Mouse (Mus musculus) liver, embryonic 13.5 days (tissue): ENCODE measurements around the gene Pde4dip. TPM values are rescaled to one million over a fixed set of nuclear protein-coding genes. Genes with fewer than 3 reads are reported as not detected.

Experiments used
- ATAC-seq: fragments of 200-750 bp; cut with Nextera tagmentation; 2 replicates; pipeline ENCODE4 v1.8.0; 2017; ENCODE audit warnings: low read depth, mild to moderate bottlenecking, moderate number of reproducible peaks, moderate library complexity
- DNase-seq: peaks from one replicate; pipeline ENCODE4 v3.0.0; 2022
- H3K27ac ChIP-seq: fragments of 300-500 bp; sonication (generic); 2 replicates; pipeline ENCODE4 v1.5.1; 2015; ENCODE audit warnings: moderate library complexity, mild to moderate bottlenecking, inconsistent platforms
- H3K27me3 ChIP-seq: fragments of 300-500 bp; sonication (generic); 2 replicates; pipeline ENCODE4 v1.6.1; 2015; ENCODE audit warnings: mild to moderate bottlenecking, inconsistent platforms
- H3K36me3 ChIP-seq: fragments of 300-500 bp; sonication (generic); 2 replicates; pipeline ENCODE4 v1.6.1; 2015; ENCODE audit warnings: mild to moderate bottlenecking, inconsistent platforms
- H3K4me1 ChIP-seq: fragments of 300-500 bp; sonication (generic); replicated peaks from 2 replicates; pipeline ENCODE4 v1.6.1; 2015; ENCODE audit warnings: inconsistent platforms
- H3K4me2 ChIP-seq: fragments of 300-500 bp; sonication (generic); 2 replicates; pipeline ENCODE4 v1.6.1; 2015; ENCODE audit warnings: inconsistent platforms, mild to moderate bottlenecking, moderate library complexity
- H3K4me3 ChIP-seq: fragments of 300-500 bp; sonication (generic); replicated peaks from 2 replicates; pipeline ENCODE4 v1.5.1; 2015; ENCODE audit warnings: mild to moderate bottlenecking, inconsistent platforms
- H3K9ac ChIP-seq: fragments of 300-500 bp; sonication (generic); 2 replicates; pipeline ENCODE4 v1.6.1; 2015; ENCODE audit warnings: mild to moderate bottlenecking, inconsistent platforms
- H3K9me3 ChIP-seq: fragments of 300-500 bp; sonication (generic); replicated peaks from 2 replicates; pipeline ENCODE4 v1.6.1; 2016; ENCODE audit warnings: inconsistent platforms
- WGBS: fragments of 180-500 bp; shearing (Covaris S2); methylation state at CpG from one replicate; pipeline ENCODE4 v1.1.7; 2015; ENCODE audit not compliant: insufficient replicate concordance; 5-methylcytosine and 5-hydroxymethylcytosine counted together
- polyA plus RNA-seq: library from polyadenylated mRNA; unstranded; fragments of >200 nt; fragmentation: Nextera tagmentation; extraction: Ambion mirVana; gene quantifications from 2 replicates; pipeline ENCODE4 v1.2.1, GENCODE M21; 2015

Gene Pde4dip
- polyA plus RNA-seq, 1 experiment from 2014 or later, result 5.8 TPM

GRCm38 (mm10) chr3:97702448-97703080 is 185.9 kb downstream of the Pde4dip start:
- Histone ChIP-seq H3K4me3 (no peak overlapping the region), H3K27ac (no peak overlapping the region), H3K4me2 (no peak overlapping the region), H3K4me1 (no peaks in the 10 kb centered on the region), H3K9ac (no peak overlapping the region), H3K36me3 (no peaks in the 10 kb centered on the region), H3K27me3 (no peaks in the 10 kb centered on the region), H3K9me3 (no peaks in the 10 kb centered on the region)
- DNase-seq, result no peak
- 65% methylated on average over 11 of the region's 11 CpGs for WGBS
- no peak for ATAC-seq

GRCm38 (mm10) chr3:97701198-97701597 is 187.3 kb downstream of the Pde4dip start:
- no peak overlapping the region for H3K27ac ChIP-seq
- H3K36me3 ChIP-seq, result no peaks in the 10 kb centered on the region
- H3K4me2 ChIP-seq, result no peak overlapping the region
- 31% methylated on average over 3 of the region's 3 CpGs for WGBS
- H3K9ac ChIP-seq, result no peak overlapping the region
- DNase-seq (no peak), ATAC-seq (no peak)
- no peaks in the 10 kb centered on the region for H3K4me1 ChIP-seq
- no peaks in the 10 kb centered on the region for H3K27me3 ChIP-seq
- H3K9me3 ChIP-seq, result no peaks in the 10 kb centered on the region
- no peak overlapping the region for H3K4me3 ChIP-seq

GRCm38 (mm10) chr3:97699061-97699460 is 189.4 kb downstream of the Pde4dip start:
- ATAC-seq, result no peak
- Histone ChIP-seq H3K4me1 (no peaks in the 10 kb centered on the region), H3K4me3 (no peak overlapping the region), H3K9me3 (no peaks in the 10 kb centered on the region), H3K9ac (no peak overlapping the region), H3K27me3 (no peaks in the 10 kb centered on the region), H3K27ac (no peak overlapping the region), H3K36me3 (no peaks in the 10 kb centered on the region), H3K4me2 (no peak overlapping the region)
- 40% methylated on average over 3 of the region's 3 CpGs for WGBS
- no peak for DNase-seq

GRCm38 (mm10) chr3:97697291-97697690 is 191.2 kb downstream of the Pde4dip start:
- H3K4me3 ChIP-seq, result no peak overlapping the region
- ATAC-seq (no peak), DNase-seq (no peak)
- no peak overlapping the region for H3K27ac ChIP-seq
- H3K4me1 ChIP-seq, result no peaks in the 10 kb centered on the region
- WGBS, result 63% methylated on average over 9 of the region's 9 CpGs
- H3K36me3 ChIP-seq, result no peaks in the 10 kb centered on the region
- H3K27me3 ChIP-seq, result no peaks in the 10 kb centered on the region
- no peak overlapping the region for H3K9ac ChIP-seq
- H3K4me2 ChIP-seq, result no peak overlapping the region
- no peaks in the 10 kb centered on the region for H3K9me3 ChIP-seq

GRCm38 (mm10) chr3:97696866-97697265 is 191.6 kb downstream of the Pde4dip start:
- H3K4me1 ChIP-seq, result no peaks in the 10 kb centered on the region
- DNase-seq (no peak), ATAC-seq (no peak)
- H3K4me3 ChIP-seq, result no peak overlapping the region
- no peak overlapping the region for H3K4me2 ChIP-seq
- H3K9me3 ChIP-seq, result no peaks in the 10 kb centered on the region
- no peak overlapping the region for H3K27ac ChIP-seq
- no peaks in the 10 kb centered on the region for H3K36me3 ChIP-seq
- H3K27me3 ChIP-seq, result no peaks in the 10 kb centered on the region
- 66% methylated on average over 9 of the region's 9 CpGs for WGBS
- no peak overlapping the region for H3K9ac ChIP-seq

GRCm38 (mm10) chr3:97693806-97694205 is 194.7 kb downstream of the Pde4dip start:
- ATAC-seq, result no peak
- H3K36me3 ChIP-seq, result no peaks in the 10 kb centered on the region
- H3K4me3 ChIP-seq, result no peak overlapping the region
- no peaks in the 10 kb centered on the region for H3K9me3 ChIP-seq
- H3K27me3 ChIP-seq, result no peaks in the 10 kb centered on the region
- H3K27ac ChIP-seq, result no peak overlapping the region
- 62% methylated on average over 6 of the region's 6 CpGs for WGBS
- no peaks in the 10 kb centered on the region for H3K4me1 ChIP-seq
- H3K4me2 ChIP-seq, result no peak overlapping the region
- no peak overlapping the region for H3K9ac ChIP-seq
- DNase-seq, result no peak

GRCm38 (mm10) chr3:97691443-97692017 is 197.0 kb downstream of the Pde4dip start:
- H3K36me3 ChIP-seq, result no peaks in the 10 kb centered on the region
- no peaks in the 10 kb centered on the region for H3K4me1 ChIP-seq
- no peaks in the 10 kb centered on the region for H3K27me3 ChIP-seq
- no peak for ATAC-seq
- no peak overlapping the region for H3K4me3 ChIP-seq
- WGBS, result 67% methylated on average over 12 of the region's 12 CpGs
- H3K9ac ChIP-seq, result no peak overlapping the region
- no peak overlapping the region for H3K27ac ChIP-seq
- no peaks in the 10 kb centered on the region for H3K9me3 ChIP-seq
- no peak for DNase-seq
- no peak overlapping the region for H3K4me2 ChIP-seq

- no peaks in the 10 kb centered on the region for H3K9me3 ChIP-seq
- H3K4me1 ChIP-seq, result no peaks in the 10 kb centered on the region
- no peaks in the 10 kb centered on the region for H3K36me3 ChIP-seq
- H3K4me3 ChIP-seq, result no peak overlapping the region
- DNase-seq, result no peak
- WGBS, result 56% methylated on average over 7 of the region's 7 CpGs
- no peak overlapping the region for H3K9ac ChIP-seq
- H3K27ac ChIP-seq, result no peak overlapping the region
- ATAC-seq, result no peak
- no peak overlapping the region for H3K4me2 ChIP-seq
- H3K27me3 ChIP-seq, result no peaks in the 10 kb centered on the region
Observed at GRCm38 (mm10) chr3:97690590-97690989, 197.9 kb downstream of the Pde4dip start.

- no peak overlapping the region for H3K27ac ChIP-seq
- H3K9ac ChIP-seq, result no peak overlapping the region
- peaks cover 3% of the 10 kb centered on the region for H3K27me3 ChIP-seq
- 21% methylated on average over 2 of the region's 2 CpGs for WGBS
- DNase-seq (no peak), ATAC-seq (no peak)
- H3K4me1 ChIP-seq, result peaks cover under 1% of the 10 kb centered on the region
- H3K4me2 ChIP-seq, result no peak overlapping the region
- no peaks in the 10 kb centered on the region for H3K36me3 ChIP-seq
- H3K9me3 ChIP-seq, result no peaks in the 10 kb centered on the region
- H3K4me3 ChIP-seq, result no peak overlapping the region
Observed at GRCm38 (mm10) chr3:97689289-97689688, 199.2 kb downstream of the Pde4dip start.

GRCm38 (mm10) chr3:97686372-97687117 is 202.0 kb downstream of the Pde4dip start:
- Histone ChIP-seq H3K36me3 (no peaks in the 10 kb centered on the region), H3K9ac (no peak overlapping the region), H3K9me3 (no peaks in the 10 kb centered on the region), H3K27ac (no peak overlapping the region), H3K4me3 (no peak overlapping the region), H3K27me3 (peaks cover 27% of the 10 kb centered on the region), H3K4me2 (no peak overlapping the region), H3K4me1 (peaks cover 17% of the 10 kb centered on the region)
- ATAC-seq (no peak), DNase-seq (no peak)
- WGBS, result 57% methylated on average over 4 of the region's 4 CpGs

- H3K27ac ChIP-seq, result no peak overlapping the region
- no peak overlapping the region for H3K4me3 ChIP-seq
- ATAC-seq (no peak), DNase-seq (no peak)
- H3K9ac ChIP-seq, result no peak overlapping the region
- no peaks in the 10 kb centered on the region for H3K9me3 ChIP-seq
- H3K36me3 ChIP-seq, result no peaks in the 10 kb centered on the region
- H3K27me3 ChIP-seq, result peaks cover 27% of the 10 kb centered on the region
- H3K4me1 ChIP-seq, result peaks cover 29% of the 10 kb centered on the region
- 19% methylated on average over 16 of the region's 16 CpGs for WGBS
- no peak overlapping the region for H3K4me2 ChIP-seq
Observed at GRCm38 (mm10) chr3:97683560-97684195, 204.8 kb downstream of the Pde4dip start.
